Mouse (Mus musculus) urinary bladder, postnatal 4 days (tissue): ENCODE data around the gene Tardbp.

Experiments
- DNase-seq, 2 experiments: peaks; one replicate each; pipeline ENCODE4 v3.0.0; 2021 to 2022; ENCODE audit warnings: low spot score in 2 of 2

Gene Tardbp

DNA sequence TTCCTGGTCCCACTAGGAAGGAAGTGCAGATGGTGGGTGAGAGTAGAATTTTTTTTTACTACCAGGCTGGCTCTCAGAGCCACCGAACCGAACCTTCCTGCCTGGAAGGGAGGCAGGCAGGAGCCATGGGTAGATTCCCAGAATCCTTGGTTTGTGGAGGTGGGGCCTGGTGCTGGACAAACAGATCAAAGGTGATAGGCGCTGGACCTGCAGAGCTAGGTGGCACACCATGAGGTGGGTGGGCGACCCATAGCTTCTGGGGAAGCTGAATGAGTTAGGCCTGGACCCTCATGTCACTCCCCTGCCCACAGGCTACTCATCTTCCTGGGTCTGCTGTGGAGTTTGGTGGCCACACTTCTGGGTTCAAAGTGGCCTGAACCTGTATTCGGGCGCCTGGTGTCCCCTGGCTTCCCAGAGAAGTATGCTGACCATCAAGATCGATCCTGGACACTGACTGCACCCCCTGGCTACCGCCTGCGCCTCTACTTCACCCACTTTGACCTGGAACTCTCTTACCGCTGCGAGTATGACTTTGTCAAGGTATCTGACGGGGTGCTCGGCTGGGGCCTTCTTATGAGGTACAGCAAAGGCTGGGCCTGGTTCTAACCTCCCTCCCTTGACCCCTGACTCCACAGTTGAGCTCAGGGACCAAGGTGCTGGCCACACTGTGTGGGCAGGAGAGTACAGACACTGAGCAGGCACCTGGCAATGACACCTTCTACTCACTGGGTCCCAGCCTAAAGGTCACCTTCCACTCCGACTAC, 24.3 kb downstream of the Tardbp start, which contains the start of gene Masp2:
Masp2 (plus strand) TSS at position 198 of the 764 bp plus-strand sequence.
- DNase-seq: no peak

DNA sequence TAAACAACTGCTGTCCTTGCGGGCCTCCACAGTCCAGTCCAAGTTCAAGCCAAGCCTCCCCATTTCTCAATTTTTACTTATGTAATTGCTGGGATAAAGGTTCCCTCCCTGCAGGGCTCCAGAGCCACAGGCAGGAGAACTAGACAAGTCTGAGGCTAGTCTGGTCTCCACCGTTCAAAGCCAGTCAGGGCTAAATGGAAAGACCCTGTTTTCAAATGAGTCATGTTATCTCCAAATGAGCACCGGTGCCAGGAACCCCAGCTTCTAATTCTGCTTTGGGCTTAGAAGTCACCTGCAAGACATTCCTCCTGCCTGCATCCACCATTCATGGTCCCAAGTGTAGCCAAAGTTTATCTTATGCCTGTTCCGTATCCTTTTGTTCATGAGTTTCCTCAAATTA, 24.9 kb downstream of the Tardbp start:
- DNase-seq: no peak

DNA sequence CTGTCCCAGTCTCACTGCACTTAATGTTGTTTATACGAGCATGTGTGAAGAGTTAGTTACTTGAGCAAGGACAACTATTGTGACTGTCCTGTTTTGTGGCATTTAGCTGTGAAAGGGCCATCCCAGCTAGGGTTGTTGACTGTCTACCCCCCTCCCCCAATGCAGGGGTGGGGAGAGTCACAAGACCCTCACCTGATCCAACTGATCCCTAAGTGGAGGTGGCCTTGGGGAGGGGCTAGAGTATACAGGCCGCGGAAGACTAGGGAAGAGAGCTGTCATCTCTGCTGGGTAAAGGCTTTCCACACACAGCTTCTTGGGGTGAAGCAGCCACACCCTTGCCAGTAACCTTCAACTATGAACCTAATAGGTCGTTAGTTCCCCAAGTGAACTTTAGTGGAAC, 26.5 kb downstream of the Tardbp start:
- no peak for DNase-seq

DNA sequence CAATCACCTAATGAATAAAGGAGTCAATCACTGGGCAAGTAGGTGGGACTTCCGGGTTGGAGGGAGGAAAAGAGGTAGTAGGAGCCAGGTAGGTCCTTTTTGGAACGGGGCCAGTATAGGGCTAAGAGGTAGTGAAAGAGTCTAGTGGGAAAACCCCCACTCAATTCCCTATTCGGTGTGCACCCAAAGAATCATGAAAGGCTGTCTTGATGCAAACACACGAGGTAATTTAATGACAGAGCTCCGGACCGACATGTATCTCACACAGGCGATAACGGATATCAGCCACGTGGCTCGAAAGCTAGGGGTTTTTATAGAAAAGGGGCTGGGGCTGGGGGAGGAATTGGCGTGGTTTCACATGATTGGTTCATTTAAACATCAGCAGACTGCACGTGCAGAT, 28.0 kb downstream of the Tardbp start:
- DNase-seq: no peak

DNA sequence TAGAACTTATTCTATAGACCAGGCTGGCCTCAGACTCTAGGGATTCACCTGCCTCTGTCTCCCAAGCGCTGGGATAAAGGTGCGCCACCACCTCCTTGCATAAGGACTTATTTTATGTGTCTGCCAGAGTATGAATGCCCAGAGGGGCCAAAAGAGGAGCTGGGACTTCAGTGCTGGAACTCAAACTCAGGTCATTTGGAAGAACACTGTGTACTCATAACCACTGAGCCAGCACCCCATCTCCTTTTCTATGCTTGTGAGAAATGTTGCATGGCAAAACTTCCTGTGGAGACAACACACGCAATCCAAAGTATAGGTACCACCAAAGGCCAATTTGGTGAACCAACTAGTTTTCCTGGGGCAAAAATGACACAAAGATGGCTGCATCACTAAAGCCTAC, 30.1 kb downstream of the Tardbp start:
- no peak for DNase-seq

DNA sequence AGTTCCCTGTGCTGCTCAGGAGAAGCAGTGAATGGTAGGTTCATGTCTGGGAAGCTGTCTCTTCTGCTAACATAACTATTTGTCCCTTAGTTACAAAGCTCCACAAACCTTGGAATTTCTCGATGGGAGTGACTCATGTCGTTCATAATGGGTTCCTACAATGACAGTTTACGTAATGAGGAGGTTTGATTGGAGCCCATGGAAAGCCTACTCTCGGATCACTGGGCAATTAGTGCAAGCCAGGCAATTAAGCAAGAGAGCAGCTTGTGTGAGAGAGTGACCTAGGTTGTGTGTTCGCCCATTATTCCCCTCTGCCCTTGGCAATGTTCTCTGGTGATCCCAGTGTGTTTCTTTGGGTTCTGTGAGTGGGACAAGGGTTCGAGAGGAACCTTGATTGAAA, 30.9 kb downstream of the Tardbp start:
- no peak for DNase-seq

DNA sequence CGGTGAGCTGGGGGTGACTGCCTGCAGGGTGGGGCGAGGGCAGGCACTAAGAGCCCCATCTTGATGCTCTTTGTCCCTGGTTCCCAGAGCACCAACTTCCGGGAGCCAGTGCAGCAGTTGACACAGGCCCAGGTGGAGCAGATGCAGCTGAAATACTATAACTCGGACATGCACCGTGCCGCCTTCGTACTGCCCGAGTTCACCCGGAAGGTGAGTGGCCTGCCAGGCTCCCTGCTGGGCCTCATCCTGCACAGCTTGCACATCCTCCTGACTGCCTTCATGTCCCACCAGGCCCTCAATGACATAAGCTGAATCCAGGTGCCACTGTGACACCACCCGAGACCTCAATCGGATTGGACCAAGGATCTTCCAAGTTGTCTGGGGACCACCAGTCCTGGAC, 32.8 kb downstream of the Tardbp start:
- DNase-seq: no peak

DNA sequence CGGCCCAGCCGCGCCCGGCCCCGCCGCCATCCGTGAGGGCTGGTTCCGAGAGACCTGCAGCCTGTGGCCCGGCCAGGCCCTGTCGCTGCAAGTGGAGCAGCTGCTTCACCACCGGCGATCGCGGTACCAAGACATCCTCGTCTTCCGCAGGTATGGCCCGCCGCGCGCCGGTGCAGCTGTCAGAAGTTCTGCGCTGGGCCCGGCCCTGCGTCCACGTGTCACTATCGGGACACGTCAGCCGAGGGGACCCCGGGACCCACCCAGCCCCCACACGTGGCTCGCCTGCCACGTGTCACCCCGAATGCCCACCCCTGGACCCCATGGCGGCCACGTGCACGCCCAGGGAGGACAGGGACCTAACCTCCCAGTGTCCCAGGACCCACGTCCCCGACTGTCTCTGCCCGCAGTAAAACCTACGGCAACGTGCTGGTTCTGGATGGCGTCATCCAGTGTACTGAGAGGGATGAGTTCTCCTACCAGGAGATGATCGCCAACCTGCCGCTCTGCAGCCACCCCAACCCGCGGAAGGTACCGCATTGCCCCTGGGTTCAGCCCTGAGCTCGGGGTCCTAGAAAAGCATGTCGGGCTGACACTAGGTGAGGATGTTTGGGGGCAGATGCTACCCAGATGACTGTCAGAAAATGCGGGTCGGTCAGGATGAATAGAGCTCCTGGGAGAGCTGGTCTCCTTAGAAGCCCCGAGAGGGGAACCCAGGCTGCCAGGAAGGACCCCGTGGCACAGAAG, 35.0 kb downstream of the Tardbp start:
- no peak for DNase-seq

DNA sequence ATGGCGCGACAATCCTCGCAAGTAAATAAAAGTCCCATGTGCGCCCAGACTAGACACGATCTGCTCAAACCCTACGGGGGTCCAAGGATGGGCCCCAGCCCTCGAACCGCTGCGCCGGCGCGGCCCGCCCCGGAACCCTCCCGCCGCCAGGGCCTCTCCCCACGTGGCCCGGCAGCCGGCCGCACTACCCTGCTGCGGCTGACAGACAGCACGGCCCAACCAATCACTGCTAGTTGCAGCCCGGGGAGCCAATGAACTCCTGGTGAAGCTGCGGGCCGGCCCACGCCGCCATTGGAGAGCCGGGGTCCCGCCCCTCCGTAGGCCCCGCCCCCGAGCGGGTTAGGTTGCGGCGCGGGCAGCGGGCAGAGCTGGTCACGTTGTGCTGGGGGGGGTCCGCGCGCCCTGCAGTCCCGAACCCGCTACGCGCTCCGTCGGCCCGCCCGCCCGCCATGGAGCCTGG, 35.6 kb downstream of the Tardbp start, which contains the start of gene Srm:
Srm (plus strand) TSS at position 333 of the 460 bp plus-strand sequence.
- peak; percentile 97 to 98 for DNase-seq

DNA sequence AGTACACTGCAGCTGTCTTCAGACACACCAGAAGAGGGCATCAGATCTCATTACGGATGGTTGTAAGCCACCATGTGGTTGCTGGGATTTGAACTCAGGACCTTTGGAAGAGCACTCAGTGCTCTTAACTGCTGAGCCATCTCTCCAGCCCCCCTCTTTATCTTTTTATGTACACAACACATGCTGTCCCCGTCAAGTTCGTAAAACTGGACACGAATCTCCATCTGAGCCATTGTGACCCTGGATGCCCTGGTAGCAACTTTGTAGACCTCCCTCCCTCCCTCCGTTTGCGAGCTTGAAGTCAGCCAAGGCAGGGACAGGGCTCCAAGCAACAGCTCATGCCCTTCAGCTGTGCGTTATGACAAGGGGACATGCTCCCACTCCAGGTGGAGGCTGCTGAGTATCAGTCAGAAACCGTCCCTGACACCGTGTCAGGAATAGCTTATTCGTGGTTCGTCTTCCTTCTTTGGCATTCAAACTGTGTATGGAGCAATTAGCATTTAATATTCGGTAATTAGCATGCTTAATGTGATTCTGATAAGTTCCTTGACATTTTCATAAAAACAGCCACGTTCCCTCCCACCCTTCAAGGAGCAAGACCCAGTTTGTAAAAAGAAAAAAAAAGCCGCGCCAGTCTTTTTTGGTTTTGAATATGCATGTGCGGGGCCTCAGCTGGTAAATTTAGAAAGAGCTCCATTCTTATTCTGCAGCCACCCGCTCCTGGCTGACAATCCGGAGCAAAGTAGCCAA, 36.2 kb downstream of the Tardbp start:
- no peak for DNase-seq

DNA sequence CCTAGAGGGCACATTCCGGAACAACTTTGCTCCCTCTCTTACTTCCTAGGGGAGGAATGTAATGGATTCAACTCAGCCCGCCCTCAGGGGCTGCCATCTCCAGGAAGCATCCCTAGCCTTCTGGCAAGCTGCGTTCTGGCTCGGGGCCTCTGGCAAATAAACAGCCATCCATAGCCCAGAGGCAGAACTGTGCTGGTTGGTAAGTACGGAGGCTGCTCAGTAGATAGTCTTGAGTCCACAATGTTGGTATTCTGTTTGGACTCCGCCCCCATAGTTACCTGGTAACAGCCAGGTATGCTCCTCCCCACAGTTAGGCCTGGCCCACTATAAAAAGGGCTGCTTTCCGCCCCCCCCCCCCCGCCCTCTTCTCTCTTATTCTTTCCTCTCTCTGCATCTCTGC, 37.3 kb downstream of the Tardbp start:
- DNase-seq: no peak

DNA sequence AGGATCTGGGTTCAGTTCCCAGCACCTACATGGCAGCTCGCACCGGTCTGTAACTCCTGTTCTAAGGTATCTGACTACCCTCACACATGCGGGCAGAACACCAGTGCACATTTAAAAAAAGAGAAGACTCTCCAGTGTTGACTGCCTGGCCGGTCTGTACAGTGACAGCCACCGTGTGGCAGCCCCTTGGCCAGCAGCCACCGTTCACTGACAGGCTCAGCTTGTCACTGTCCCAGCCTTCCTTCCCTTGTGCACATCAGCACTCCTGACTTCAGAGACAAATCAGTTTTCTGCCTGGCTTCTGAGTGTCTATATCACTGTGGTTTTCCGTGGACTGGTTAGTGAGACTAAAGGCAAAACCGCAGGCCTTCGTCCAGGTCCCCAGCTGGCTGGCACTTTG, 38.0 kb downstream of the Tardbp start:
- DNase-seq: no peak

DNA sequence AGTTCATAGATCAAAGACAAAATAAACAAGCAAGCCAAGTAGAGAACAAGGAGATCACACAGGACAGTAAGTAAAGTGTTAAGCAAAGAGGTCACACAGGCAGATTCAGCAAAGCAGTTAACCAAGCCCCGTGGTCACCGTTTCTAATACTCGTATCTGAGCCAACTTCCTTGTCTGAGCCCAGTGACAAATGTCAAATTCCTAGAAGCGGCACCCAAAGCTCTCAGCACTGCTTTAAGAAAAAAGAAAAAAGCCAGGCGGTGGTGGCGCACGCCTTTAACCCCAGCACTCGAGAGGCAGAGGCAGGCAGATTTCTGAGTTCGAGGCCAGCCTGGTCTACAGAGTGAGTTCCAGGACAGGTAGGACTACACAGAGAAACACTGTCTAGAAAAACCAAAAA, 40.2 kb downstream of the Tardbp start:
- no peak for DNase-seq

DNA sequence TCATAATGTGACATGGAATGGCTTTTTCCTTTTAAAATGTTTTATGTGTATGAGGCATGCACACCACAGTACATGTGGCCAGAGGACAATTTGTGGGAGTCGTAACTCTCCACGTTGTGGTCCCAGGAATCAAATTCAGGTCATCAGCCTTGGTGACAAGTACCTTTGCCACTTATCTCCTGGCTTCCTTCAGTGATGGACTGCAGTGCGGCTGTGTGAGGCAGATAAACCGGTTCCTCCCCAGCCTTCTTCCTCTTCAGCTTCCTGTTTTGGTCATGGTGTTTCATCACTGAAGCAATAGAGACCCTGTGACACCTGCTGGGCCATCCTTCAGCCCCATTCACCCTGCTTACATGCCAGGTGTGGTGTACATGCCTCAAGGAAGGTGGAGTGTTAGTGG, 43.6 kb downstream of the Tardbp start:
- DNase-seq: no peak

DNA sequence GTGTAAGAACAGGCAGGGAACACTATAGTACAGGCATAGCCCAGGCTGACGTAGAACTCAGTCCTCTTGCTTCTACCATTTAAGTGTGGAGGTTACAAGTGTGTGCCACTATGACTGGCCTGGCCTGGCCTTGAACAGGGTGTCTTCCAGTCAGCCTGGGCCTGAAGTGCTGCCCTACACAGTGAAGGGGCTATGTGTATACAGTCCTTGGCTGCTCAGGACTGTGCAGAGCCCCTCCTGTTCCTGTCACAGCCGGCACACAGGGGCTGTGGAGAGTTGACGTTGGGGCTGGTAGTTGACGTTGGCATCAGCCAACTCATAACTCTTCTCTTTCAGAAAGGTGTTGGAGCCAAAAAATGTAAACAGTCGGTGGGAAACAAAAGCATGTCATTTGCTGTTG, 45.4 kb downstream of the Tardbp start:
- no peak for DNase-seq

DNA sequence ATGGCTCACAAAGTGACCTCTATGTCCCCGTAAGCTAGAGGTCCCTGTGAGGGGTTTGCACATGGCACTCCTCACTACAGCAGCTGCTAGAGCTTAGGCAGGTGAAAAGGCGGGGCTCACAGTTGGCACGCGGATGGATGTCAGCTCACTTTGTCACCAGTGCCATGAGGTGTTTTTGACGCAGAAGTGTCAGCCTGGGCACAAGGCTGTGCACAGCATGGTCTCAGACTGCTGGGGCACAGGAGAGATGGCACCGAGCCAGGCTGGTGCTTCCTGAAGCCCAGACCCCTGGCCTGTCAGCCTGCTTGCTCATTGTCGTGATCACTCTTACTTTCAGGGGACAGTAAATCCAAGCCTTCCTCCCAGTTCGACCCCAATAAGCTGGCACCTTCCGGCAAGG, 46.1 kb downstream of the Tardbp start:
- DNase-seq: no peak

DNA sequence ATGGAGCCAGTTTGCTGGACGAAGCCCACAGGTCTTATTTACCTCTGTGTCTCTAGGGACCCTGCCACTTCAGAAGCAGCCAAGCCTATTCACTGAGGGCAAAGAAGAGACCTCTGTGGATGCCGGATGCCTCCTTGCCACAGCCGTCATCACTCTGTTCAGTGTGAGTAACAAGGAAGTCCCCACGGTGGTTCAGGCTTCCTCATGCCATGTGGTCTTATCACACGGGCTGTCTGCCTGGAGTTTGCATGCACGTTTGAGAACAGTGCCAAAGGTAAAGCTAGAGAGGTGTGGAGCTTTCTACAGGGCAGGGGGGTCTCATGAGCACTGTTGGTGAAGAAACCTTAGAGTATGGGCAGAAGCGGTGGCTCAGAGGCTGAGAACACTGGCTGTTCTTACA, 53.6 kb downstream of the Tardbp start:
- no peak for DNase-seq

DNA sequence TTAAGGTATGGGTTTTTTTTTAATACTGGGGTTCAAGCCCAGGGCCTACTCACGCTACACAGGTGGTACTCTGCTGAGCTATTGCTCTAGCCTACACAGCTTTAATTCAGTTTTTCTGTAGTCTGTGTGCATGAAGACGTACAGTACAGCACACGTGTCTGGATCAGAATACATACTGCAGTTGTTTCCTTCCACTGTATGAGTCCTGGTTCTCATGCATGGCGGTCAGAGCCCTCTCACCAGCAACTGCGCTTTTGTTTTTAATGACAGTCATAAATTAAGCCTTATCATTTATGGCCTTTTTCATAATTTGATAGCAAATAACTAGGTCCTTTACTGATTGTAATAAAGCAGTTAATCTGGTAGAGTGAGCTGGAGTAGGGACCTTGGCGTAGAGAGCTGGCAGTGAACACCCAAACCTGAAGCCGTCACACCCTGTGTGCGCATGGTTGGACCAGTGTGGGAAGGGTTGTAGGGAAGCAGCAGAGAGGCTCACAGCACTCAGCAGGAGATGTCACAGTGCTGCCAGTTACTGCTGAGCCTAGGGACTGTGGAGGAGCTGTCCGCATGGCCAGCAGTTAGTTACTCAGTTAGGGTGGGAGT, 56.0 kb downstream of the Tardbp start:
- DNase-seq: no peak

DNA sequence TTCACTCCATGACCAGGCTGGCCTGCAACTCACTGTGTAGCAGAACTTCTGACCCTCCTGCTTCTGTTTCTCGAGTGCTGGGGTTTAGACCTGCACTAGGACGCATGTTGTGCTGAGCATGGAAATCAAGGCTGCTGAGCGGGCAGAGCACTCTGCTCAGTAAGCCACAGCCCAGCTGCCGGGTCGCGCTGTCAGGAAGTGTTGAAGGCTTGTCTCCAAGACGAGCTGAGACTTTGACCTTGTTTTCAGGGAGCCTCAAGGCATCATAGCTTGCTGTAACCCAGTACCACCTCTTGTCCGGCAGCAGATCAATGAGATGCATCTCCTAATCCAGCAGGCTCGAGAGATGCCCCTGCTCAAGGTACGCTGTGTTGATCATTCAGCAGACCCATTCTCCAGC, 56.7 kb downstream of the Tardbp start:
- DNase-seq: no peak

DNA sequence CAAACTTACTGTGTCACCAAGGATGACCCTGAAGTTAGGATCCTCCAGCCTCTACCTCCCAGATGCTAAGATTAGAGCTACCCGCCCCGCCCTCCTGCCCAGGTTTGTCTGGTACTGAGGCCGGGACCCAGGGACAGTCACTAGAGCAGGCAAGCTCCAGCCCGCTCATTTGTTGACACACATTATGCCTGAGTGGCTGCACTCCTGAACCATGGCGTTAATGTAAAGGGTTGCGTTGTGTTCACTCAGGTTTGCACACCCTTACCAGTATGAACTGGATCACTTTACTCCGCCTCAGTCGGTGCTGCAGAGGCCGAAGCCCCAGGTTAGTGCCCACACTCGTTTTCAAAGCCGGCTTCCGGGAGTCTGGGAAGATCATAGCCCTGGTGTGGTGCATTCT, 63.2 kb downstream of the Tardbp start:
- no peak for DNase-seq

DNA sequence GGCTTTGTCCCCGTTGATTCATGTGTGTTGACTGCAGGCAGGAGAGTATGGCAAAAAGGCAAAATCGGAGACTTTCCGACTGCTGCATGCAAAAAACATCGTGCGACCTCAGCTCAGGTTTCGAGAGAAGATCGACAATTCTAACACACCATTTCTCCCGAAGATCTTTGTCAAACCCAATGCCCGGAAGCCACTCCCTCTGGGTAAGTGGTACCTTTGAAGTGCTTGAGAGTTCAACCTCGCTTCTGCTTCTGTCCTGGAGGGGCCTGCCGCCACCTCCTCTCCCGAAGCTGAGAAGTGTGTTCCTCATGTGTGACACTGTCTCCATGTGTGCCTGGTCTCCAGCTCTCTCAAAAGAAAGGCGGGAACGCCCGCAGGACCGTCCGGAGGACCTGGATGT, 64.1 kb downstream of the Tardbp start:
- no peak for DNase-seq
